Mouse (Mus musculus) myocyte (in vitro differentiated cells): Measurements from ENCODE around the gene Adi1.

Experiments
- CEBPB ChIP-seq: IDR thresholded peaks from 2 replicates; pipeline ENCODE4 v1.6.1; 2011; ENCODE audit warnings: mild to moderate bottlenecking, moderate library complexity; ENCODE audit not compliant: poor library complexity, insufficient read depth, severe bottlenecking
- E2F4 ChIP-seq: IDR thresholded peaks from one replicate; pipeline ENCODE4 v1.6.1; 2011; ENCODE audit warnings: mild to moderate bottlenecking, control low read depth, moderate library complexity; ENCODE audit not compliant: insufficient read depth
- MAX ChIP-seq: IDR thresholded peaks from one replicate; pipeline ENCODE4 v1.6.1; 2011; ENCODE audit warnings: low read depth, mild to moderate bottlenecking, control low read depth
- MYOD1 ChIP-seq, 3 experiments: IDR thresholded peaks; one replicate each; pipeline ENCODE4 v1.6.1; 2011; ENCODE audit warnings: control low read depth in 2 of 3, low read depth in 2 of 3, mild to moderate bottlenecking in 2 of 3, moderate library complexity in 1 of 3; ENCODE audit not compliant: insufficient read length in 2 of 3, control insufficient read depth in 1 of 3
- MYOG ChIP-seq, 3 experiments: IDR thresholded peaks; one replicate each; pipeline ENCODE4 v1.6.1; 2011; ENCODE audit warnings: control low read depth in 2 of 3, low read depth in 2 of 3, mild to moderate bottlenecking in 2 of 3; ENCODE audit not compliant: insufficient read length in 2 of 3, control insufficient read depth in 1 of 3, insufficient read depth in 1 of 3
- POLR2A ChIP-seq: IDR thresholded peaks from one replicate; pipeline ENCODE4 v1.6.1; 2011; ENCODE audit warnings: low read depth, mild to moderate bottlenecking, control low read depth, moderate library complexity; ENCODE audit not compliant: insufficient read length
- SRF ChIP-seq: IDR thresholded peaks from one replicate; pipeline ENCODE4 v1.6.1; 2011; ENCODE audit warnings: low read depth; ENCODE audit not compliant: control insufficient read depth, insufficient read length
- TCF3 ChIP-seq: IDR thresholded peaks from one replicate; pipeline ENCODE4 v1.6.1; 2011; ENCODE audit warnings: low read depth, control low read depth; ENCODE audit not compliant: insufficient read length
- USF1 ChIP-seq: IDR thresholded peaks from one replicate; pipeline ENCODE4 v1.6.1; 2011; ENCODE audit warnings: low read depth, mild to moderate bottlenecking, control low read depth, moderate library complexity

- no peak for TF ChIP-seq POLR2A
- no peak for TF ChIP-seq USF1
- TF ChIP-seq CEBPB = no peak
- no peak for TF ChIP-seq SRF
- no peak for TF ChIP-seq TCF3
- TF ChIP-seq MAX = no peak
- TF ChIP-seq MYOD1 (IDR thresholded peaks at IDR 0.05; ENCODE audit: control insufficient read depth in 1 of 3, insufficient read length in 2 of 3, low read depth in 2 of 3) = no peak
- TF ChIP-seq E2F4 = no peak
- no peak for TF ChIP-seq MYOG (IDR thresholded peaks at IDR 0.05; ENCODE audit: control insufficient read depth in 1 of 3, insufficient read depth in 1 of 3, insufficient read length in 2 of 3, low read depth in 2 of 3)
Observed at GRCm38 (mm10) chr12:28718106-28718505, 43.1 kb downstream of the Adi1 start.
